Mouse (Mus musculus): ENCODE results near the gene Ackr3. TPM values are rescaled to one million over a fixed set of nuclear protein-coding genes. Genes with fewer than 3 reads are reported as not detected.

Ackr3 gene
- total RNA-seq, 1 experiment from 2014 or later, result 91.4 TPM

- no peak for DNase-seq
These were observed 57.2 kb downstream of the Ackr3 start for GRCm38 (mm10) chr1:90260704-90261581.

DNA sequence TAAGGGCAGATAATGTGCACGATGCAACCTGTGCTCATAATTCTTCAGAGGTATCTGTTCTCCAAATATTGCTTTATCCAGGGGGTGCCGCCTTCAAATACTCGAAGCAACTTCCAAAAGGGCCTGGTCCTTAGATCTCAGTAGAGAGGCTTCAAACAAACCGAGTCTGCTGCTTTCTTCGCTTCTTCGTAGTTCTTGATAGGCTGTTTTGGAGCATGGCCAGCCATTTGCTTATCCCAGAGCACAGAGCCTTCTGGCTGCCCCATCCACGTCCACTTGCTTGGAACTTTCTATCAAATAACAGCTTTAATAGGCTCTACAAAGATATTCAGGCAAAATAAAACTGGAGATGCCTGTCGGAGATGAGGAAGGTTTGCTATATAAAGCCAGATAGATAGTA, 58.6 kb downstream of the Ackr3 start:
- DNase-seq, result no peak

Other genes with a start within 250 kb of the Ackr3 start
- gene Asb18, start 189.3 kb upstream of the Ackr3 start, total RNA-seq (2021), result not detected in 2 replicates
- not detected in 2 replicates for gene Iqca, start 50.6 kb upstream of the Ackr3 start, total RNA-seq (2021)

All from adrenal gland, postnatal 14 days (tissue).